Mouse (Mus musculus) bone marrow macrophage, adult 2 months (primary cell): ENCODE data around the gene Smim14. TPM values are rescaled to one million over a fixed set of nuclear protein-coding genes. Genes with fewer than 3 reads are reported as not detected.
"Not testable (repeated sequence)": the region's sequence is repeated elsewhere in the genome, so short reads cannot be mapped to it uniquely, and the experiment has no call there.

Source experiments
- H3K27ac ChIP-seq: 2 replicates; pipeline ENCODE4 v1.5.1; 2012; ENCODE audit warnings: low read depth, low read length; ENCODE audit not compliant: insufficient read depth
- H3K4me1 ChIP-seq: 2 replicates; pipeline ENCODE4 v1.6.1; 2012; ENCODE audit warnings: low read length; ENCODE audit not compliant: control insufficient read depth, insufficient read depth
- H3K4me3 ChIP-seq: 2 replicates; pipeline ENCODE4 v1.5.1; 2012; ENCODE audit warnings: mild to moderate bottlenecking, low read length, moderate library complexity; ENCODE audit not compliant: insufficient read depth
- CTCF ChIP-seq: IDR thresholded peaks from 2 replicates; pipeline ENCODE4 v1.5.1; 2012; ENCODE audit warnings: low read depth, mild to moderate bottlenecking, low read length, moderate library complexity
- POLR2A ChIP-seq: IDR thresholded peaks from 2 replicates; pipeline ENCODE4 v1.6.1; 2012; ENCODE audit warnings: mild to moderate bottlenecking, low read depth, low read length, borderline replicate concordance
- polyA plus RNA-seq: library from polyadenylated mRNA; stranded (reverse); fragments of >200 nt; gene quantifications from 2 replicates; pipeline ENCODE4 v1.2.4, GENCODE M21; 2012; ENCODE audit not compliant: missing spikeins, insufficient read depth, insufficient read length

Smim14 gene
- polyA plus RNA-seq, 1 experiment: 232 TPM

- no peak overlapping the region for H3K4me3 ChIP-seq
- TF ChIP-seq POLR2A: no peak
- TF ChIP-seq CTCF: no peak
- H3K27ac ChIP-seq: no peak overlapping the region
- H3K4me1 ChIP-seq: peaks cover 39% of the 10 kb centered on the region
Measured at GRCm38 (mm10) chr5:65478224-65478623, 58.8 kb downstream of the Smim14 start.

DNA sequence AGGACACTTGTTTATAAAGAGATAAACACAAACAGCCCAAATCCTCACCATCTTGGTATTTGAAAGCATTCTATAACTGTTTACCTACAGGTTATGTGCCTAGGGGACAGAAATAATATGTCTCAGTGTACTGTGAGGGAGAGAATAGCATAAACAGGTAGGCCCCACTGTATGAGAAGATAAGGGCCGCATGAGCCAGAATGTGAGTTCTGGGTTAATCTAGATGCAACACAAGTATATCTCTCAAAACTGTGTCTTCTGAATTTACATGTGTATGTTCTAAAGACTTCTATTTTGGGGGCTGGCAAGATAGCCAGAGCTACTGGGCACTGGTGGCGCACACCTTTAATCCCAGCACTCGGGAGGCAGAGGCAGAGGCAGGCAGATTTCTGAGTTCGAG is 60.2 kb downstream of the Smim14 start:
- H3K4me1 ChIP-seq: peaks cover 33% of the 10 kb centered on the region
- not testable (repeated sequence) for H3K4me3 ChIP-seq
- peak overlapping the region; percentile 91 for H3K27ac ChIP-seq

DNA sequence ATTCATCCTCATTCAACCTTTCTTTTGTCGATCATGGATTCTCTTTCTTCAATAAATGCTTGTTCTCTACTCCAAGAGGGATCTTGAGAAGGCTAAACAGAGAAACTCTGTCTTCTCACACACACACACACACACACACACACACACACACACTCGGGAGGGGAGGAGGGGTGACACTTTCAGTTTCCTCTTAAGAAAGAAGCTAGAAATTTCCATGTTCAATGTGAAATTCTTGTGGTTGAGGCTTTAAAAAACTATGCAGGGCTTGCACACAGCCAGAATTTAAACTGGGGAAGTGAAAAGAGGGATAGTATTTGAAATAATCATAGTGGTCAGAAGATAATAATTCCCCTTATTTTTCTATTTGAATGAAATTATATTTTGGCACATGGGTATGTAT is 61.2 kb downstream of the Smim14 start:
- peak overlapping the region; percentile 33 for H3K4me3 ChIP-seq
- peak overlapping the region; percentile 91 for H3K27ac ChIP-seq
- no peak for TF ChIP-seq CTCF
- peaks cover 31% of the 10 kb centered on the region for H3K4me1 ChIP-seq

- TF ChIP-seq POLR2A (no peak), CTCF (no peak)
- Histone ChIP-seq H3K27ac (no peak overlapping the region), H3K4me1 (peaks cover 4% of the 10 kb centered on the region), H3K4me3 (no peak overlapping the region)
Measured at GRCm38 (mm10) chr5:65469766-65470165, 67.2 kb downstream of the Smim14 start.

DNA sequence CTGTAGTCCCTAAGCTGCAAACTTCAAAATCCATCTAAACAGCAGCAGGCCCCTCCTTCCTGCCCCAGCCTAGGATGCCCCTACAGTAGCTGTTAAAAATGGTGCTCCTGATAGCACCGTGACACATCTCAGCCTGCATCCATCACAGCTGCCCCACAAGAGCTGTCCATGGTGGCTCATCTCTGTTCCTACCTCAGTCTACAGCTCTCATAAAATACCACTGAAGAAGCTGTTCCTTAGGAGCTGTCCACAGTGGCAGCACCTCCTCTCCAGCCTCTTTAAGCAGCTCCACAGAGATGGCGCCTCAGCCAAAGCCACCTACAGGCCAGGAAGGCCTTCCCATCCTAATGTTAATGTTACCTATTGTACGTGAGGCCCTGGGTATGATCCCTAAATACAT is 70.1 kb downstream of the Smim14 start:
- Histone ChIP-seq H3K27ac (no peak overlapping the region), H3K4me3 (no peak overlapping the region), H3K4me1 (no peaks in the 10 kb centered on the region)
- TF ChIP-seq POLR2A: no peak
- no peak for TF ChIP-seq CTCF

DNA sequence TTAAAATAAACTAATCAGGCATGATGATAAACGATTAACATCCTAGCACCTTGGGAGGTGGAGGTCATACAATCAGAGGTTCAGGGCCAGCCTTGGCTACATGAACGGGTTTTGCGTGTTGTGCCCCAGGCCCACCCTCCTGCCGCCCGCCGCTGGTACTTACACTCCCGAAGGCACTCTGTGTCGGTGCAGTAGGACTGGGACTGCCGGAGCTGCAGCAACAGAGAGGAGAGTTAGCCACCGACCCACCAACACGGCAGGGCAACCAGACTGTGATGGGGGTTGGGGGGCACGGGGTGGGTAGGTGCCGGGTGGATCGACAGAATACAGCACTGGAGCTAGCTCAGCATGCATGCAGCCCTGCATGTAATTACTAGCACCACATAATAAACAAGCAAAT is 76.6 kb downstream of the Smim14 start:
- Histone ChIP-seq H3K4me1 (peaks cover 35% of the 10 kb centered on the region), H3K4me3 (no peak overlapping the region), H3K27ac (no peak overlapping the region)
- TF ChIP-seq CTCF (no peak), POLR2A (no peak)

- no peak overlapping the region for H3K27ac ChIP-seq
- no peak for TF ChIP-seq CTCF
- TF ChIP-seq POLR2A: no peak
Measured at GRCm38 (mm10) chr5:65459454-65459853, 77.5 kb downstream of the Smim14 start.

GRCm38 (mm10) chr5:65457846-65458245 is 79.1 kb downstream of the Smim14 start:
- Histone ChIP-seq H3K4me3 (no peak overlapping the region), H3K27ac (peak overlapping the region; percentile 52), H3K4me1 (peaks cover 40% of the 10 kb centered on the region)
- TF ChIP-seq CTCF: no peak
- TF ChIP-seq POLR2A: no peak

More at GRCm38 (mm10) chr5:65459454-65459853, 77.5 kb downstream of the Smim14 start:
- peaks cover 40% of the 10 kb centered on the region for H3K4me1 ChIP-seq
- H3K4me3 ChIP-seq: no peak overlapping the region

GRCm38 (mm10) chr5:65457086-65457827 is 79.7 kb downstream of the Smim14 start:
- no peak for TF ChIP-seq POLR2A
- no peak for TF ChIP-seq CTCF
- no peak overlapping the region for H3K4me3 ChIP-seq
- H3K27ac ChIP-seq: peak overlapping the region; percentile 52
- peaks cover 40% of the 10 kb centered on the region for H3K4me1 ChIP-seq

DNA sequence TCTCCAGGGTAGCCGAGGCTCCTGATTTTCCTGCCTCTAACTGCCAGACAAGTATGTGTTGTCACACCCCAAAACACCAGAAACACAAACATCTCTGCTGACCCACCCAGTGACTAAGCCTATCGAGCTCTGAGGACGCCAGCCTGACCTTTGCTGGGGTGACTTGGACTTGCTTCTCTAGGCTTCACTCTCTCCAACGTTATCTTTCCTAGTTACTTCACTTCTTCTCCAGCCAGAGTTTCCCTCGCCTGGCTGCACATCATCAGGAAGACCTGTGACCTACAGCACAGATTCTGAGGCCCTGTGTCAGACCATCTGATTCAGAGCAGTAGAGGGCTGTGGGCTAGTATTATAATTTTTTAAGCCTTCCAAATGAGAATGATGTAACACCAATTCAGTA is 82.2 kb downstream of the Smim14 start:
- Histone ChIP-seq H3K4me1 (peaks cover 40% of the 10 kb centered on the region), H3K27ac (no peak overlapping the region), H3K4me3 (no peak overlapping the region)
- TF ChIP-seq POLR2A (no peak), CTCF (no peak)

DNA sequence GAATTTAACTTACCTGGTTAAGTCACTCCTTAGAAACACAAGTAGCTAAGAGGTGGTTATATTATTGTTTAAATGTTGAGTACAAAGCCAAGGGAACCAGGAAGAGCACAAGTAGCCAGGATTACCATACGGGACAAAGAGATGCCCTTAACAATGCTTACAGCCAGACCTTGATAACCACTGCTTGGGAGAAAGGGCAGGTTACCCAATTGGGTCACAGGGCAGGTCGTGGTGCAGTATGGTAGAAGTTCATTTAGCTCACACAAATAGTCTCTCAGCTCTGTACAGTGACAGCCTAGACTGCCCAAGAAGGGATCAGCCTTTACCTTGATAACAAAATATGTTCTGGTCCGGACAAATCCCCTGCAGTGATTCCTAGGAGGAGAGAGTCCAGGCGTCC is 88.0 kb downstream of the Smim14 start:
- H3K4me3 ChIP-seq: no peak overlapping the region
- H3K4me1 ChIP-seq: peaks cover 7% of the 10 kb centered on the region
- no peak overlapping the region for H3K27ac ChIP-seq
- no peak for TF ChIP-seq POLR2A
- TF ChIP-seq CTCF: no peak
